Mouse (Mus musculus) limb, embryonic 14.5 days (tissue): ENCODE measurements at regions not wholly inside any gene's neighbourhood (a gene's known extent, or its start where the extent isn't known, plus 50 kb on each side); places are given as distances from the start of the nearest gene placed in this dataset.
"Not testable (repeated sequence)": the region's sequence is repeated elsewhere in the genome, so short reads cannot be mapped to it uniquely, and the experiment has no call there.

Experiments used
- ATAC-seq: fragments of 200-750 bp; cut with Nextera tagmentation; 2 replicates; pipeline ENCODE4 v1.8.0; 2017; ENCODE audit warnings: low read depth, moderate number of reproducible peaks, moderate TSS enrichment; ENCODE audit not compliant: low FRiP score
- DNase-seq: peaks from one replicate; pipeline ENCODE4 v3.0.0-alpha.2; 2015; ENCODE audit warnings: low spot score
- H3K27ac ChIP-seq: fragments of 300-500 bp; sonication (generic); replicated peaks from 2 replicates; pipeline ENCODE4 v1.5.1; 2014; ENCODE audit warnings: low read depth, mild to moderate bottlenecking, low read length, moderate library complexity, mixed read lengths
- H3K27me3 ChIP-seq: fragments of 300-500 bp; sonication (generic); 2 replicates; pipeline ENCODE4 v1.6.1; 2014; ENCODE audit warnings: low read length, mixed read lengths; ENCODE audit not compliant: control insufficient read depth, insufficient read depth
- H3K36me3 ChIP-seq: fragments of 300-500 bp; sonication (generic); 2 replicates; pipeline ENCODE4 v1.6.1; 2014; ENCODE audit warnings: mild to moderate bottlenecking, low read length, moderate library complexity, mixed read lengths; ENCODE audit not compliant: control insufficient read depth, insufficient read depth
- H3K4me1 ChIP-seq: fragments of 300-500 bp; sonication (generic); 2 replicates; pipeline ENCODE4 v1.6.1; 2014; ENCODE audit warnings: antibody characterized with exemption, low read length, mixed read lengths; ENCODE audit not compliant: control insufficient read depth, insufficient read depth
- H3K4me2 ChIP-seq: fragments of 300-500 bp; sonication (generic); replicated peaks from 2 replicates; pipeline ENCODE4 v1.6.1; 2014; ENCODE audit warnings: low read depth, mild to moderate bottlenecking, low read length, moderate library complexity; ENCODE audit not compliant: severe bottlenecking
- H3K4me3 ChIP-seq: fragments of 300-500 bp; sonication (generic); replicated peaks from 2 replicates; pipeline ENCODE4 v1.5.1; 2014; ENCODE audit warnings: low read length
- H3K9ac ChIP-seq: fragments of 300-500 bp; sonication (generic); 2 replicates; pipeline ENCODE4 v1.6.1; 2014; ENCODE audit warnings: mild to moderate bottlenecking, low read depth, low read length, moderate library complexity; ENCODE audit not compliant: severe bottlenecking
- H3K9me3 ChIP-seq: fragments of 300-500 bp; sonication (generic); 2 replicates; pipeline ENCODE4 v1.6.1; 2016; ENCODE audit warnings: low read length; ENCODE audit not compliant: control insufficient read depth
- POLR2A ChIP-seq: fragments of 200-500 bp; IDR thresholded peaks from 2 replicates; pipeline ENCODE4 v1.8.0; 2012; ENCODE audit warnings: inconsistent platforms, mild to moderate bottlenecking, moderate library complexity, borderline replicate concordance; ENCODE audit not compliant: insufficient read depth, insufficient read length; ENCODE audit errors: extremely low read depth
- whole genome bisulfite sequencing: fragments of 180-500 bp; shearing (Covaris S2); extraction: QIAGEN DNeasy Blood & Tissue Kit; methylation state at CpG from one replicate; pipeline ENCODE4 v1.1.7; 2014; 5-methylcytosine and 5-hydroxymethylcytosine counted together

- TF ChIP-seq POLR2A: no peak
- H3K27me3 ChIP-seq: no peaks in the 10 kb centered on the region
- DNase-seq (no peak), ATAC-seq (no peak)
- no peaks in the 10 kb centered on the region for H3K4me1 ChIP-seq
- no peak overlapping the region for H3K9ac ChIP-seq
- no peak overlapping the region for H3K27ac ChIP-seq
- H3K4me2 ChIP-seq: no peak overlapping the region
- H3K4me3 ChIP-seq: no peak overlapping the region
- H3K36me3 ChIP-seq: no peaks in the 10 kb centered on the region
- H3K9me3 ChIP-seq: no peaks in the 10 kb centered on the region
- WGBS: 64% methylated on average over 7 of the region's 7 CpGs
Observed at GRCm38 (mm10) chr1:184169034-184169783, 135.1 kb upstream of the 1700056E22Rik start.

- no peak overlapping the region for H3K9ac ChIP-seq
- H3K4me1 ChIP-seq: no peaks in the 10 kb centered on the region
- no peak overlapping the region for H3K4me2 ChIP-seq
- no peaks in the 10 kb centered on the region for H3K36me3 ChIP-seq
- no peak overlapping the region for H3K4me3 ChIP-seq
- ATAC-seq (no peak), DNase-seq (no peak)
- H3K27me3 ChIP-seq: no peaks in the 10 kb centered on the region
- TF ChIP-seq POLR2A: no peak
- H3K9me3 ChIP-seq: no peaks in the 10 kb centered on the region
- WGBS: 76% methylated on average over 2 of the region's 2 CpGs
- H3K27ac ChIP-seq: no peak overlapping the region
Observed at GRCm38 (mm10) chr1:184166951-184167350, 132.8 kb upstream of the 1700056E22Rik start.

GRCm38 (mm10) chr1:184162526-184162925, 128.4 kb upstream of the 1700056E22Rik start:
- WGBS: 78% methylated on average over 2 of the region's 2 CpGs
- H3K27me3 ChIP-seq, H3K4me2 ChIP-seq, H3K4me1 ChIP-seq, ATAC-seq, H3K27ac ChIP-seq, H3K4me3 ChIP-seq, H3K36me3 ChIP-seq, H3K9ac ChIP-seq, DNase-seq, H3K9me3 ChIP-seq: not testable (repeated sequence)

GRCm38 (mm10) chr1:184147713-184148112, 113.6 kb upstream of the 1700056E22Rik start:
- no CpG with 5 or more reads among the region's 1 CpGs for WGBS

GRCm38 (mm10) chr1:184142974-184143373, 108.9 kb upstream of the 1700056E22Rik start:
- H3K4me1 ChIP-seq: 0 out of 2 replicates have a peak, but pooled peaks cover 2% of the 10 kb centered on the region
- WGBS: 55% methylated on average over 2 of the region's 2 CpGs
- H3K9ac ChIP-seq: no peak overlapping the region
- DNase-seq: no peak
- TF ChIP-seq POLR2A: no peak
- H3K4me2 ChIP-seq: no peak overlapping the region
- no peak overlapping the region for H3K4me3 ChIP-seq
- no peaks in the 10 kb centered on the region for H3K36me3 ChIP-seq
- no peak overlapping the region for H3K27ac ChIP-seq
- no peaks in the 10 kb centered on the region for H3K9me3 ChIP-seq
- no peak for ATAC-seq
- no peaks in the 10 kb centered on the region for H3K27me3 ChIP-seq

More at GRCm38 (mm10) chr1:184147713-184148112, 113.6 kb upstream of the 1700056E22Rik start:
- no peaks in the 10 kb centered on the region for H3K36me3 ChIP-seq
- DNase-seq: no peak
- H3K9ac ChIP-seq: no peak overlapping the region
- TF ChIP-seq POLR2A: no peak
- H3K4me2 ChIP-seq: no peak overlapping the region
- no peaks in the 10 kb centered on the region for H3K9me3 ChIP-seq
- no peak for ATAC-seq
- H3K27ac ChIP-seq: no peak overlapping the region
- H3K4me3 ChIP-seq: no peak overlapping the region
- H3K27me3 ChIP-seq: no peaks in the 10 kb centered on the region
- 0 out of 2 replicates have a peak, but pooled peaks cover 2% of the 10 kb centered on the region for H3K4me1 ChIP-seq
